Mouse (Mus musculus): ENCODE data around the gene Dctn2. TPM values are rescaled to one million over a fixed set of nuclear protein-coding genes. Genes with fewer than 3 reads are reported as not detected.

Dctn2 gene
- polyA plus RNA-seq, 1 experiment, result 304 TPM

- peaks cover 6% of the 10 kb centered on the region for H3K4me1 ChIP-seq (ENCODE audit: control insufficient read depth, insufficient read depth, low read length)
These were observed 35.5 kb upstream of the Dctn2 start for GRCm38 (mm10) chr10:127230693-127231092.

GRCm38 (mm10) chr10:127231741-127232140, 34.4 kb upstream of the Dctn2 start:
- TF ChIP-seq CTCF (IDR thresholded peaks at IDR 0.05; ENCODE audit: extremely low read depth, insufficient read depth, low read length) (no peak), POLR2A (IDR thresholded peaks at IDR 0.05; ENCODE audit: extremely low read depth, insufficient read depth, low read length) (no peak)
- no peak overlapping the region for H3K27ac ChIP-seq (ENCODE audit: insufficient read depth, low read length)
- peaks cover 4% of the 10 kb centered on the region for H3K4me1 ChIP-seq (ENCODE audit: control insufficient read depth, insufficient read depth, low read length)
- H3K4me3 ChIP-seq (ENCODE audit: insufficient read depth, low read length), result no peak overlapping the region

More at GRCm38 (mm10) chr10:127230693-127231092, 35.5 kb upstream of the Dctn2 start:
- Histone ChIP-seq H3K4me3 (ENCODE audit: insufficient read depth, low read length) (no peak overlapping the region), H3K27ac (ENCODE audit: insufficient read depth, low read length) (no peak overlapping the region)
- TF ChIP-seq POLR2A (IDR thresholded peaks at IDR 0.05; ENCODE audit: extremely low read depth, insufficient read depth, low read length), result no peak
- no peak for TF ChIP-seq CTCF (IDR thresholded peaks at IDR 0.05; ENCODE audit: extremely low read depth, insufficient read depth, low read length)

- H3K27ac ChIP-seq (ENCODE audit: insufficient read depth, low read length), result no peak overlapping the region
- peak; percentile 29; the same call in 1 of the 2 replicates for TF ChIP-seq CTCF (IDR thresholded peaks at IDR 0.05; ENCODE audit: extremely low read depth, insufficient read depth, low read length)
- TF ChIP-seq POLR2A (IDR thresholded peaks at IDR 0.05; ENCODE audit: extremely low read depth, insufficient read depth, low read length), result no peak
- H3K4me3 ChIP-seq (ENCODE audit: insufficient read depth, low read length), result no peak overlapping the region
- H3K4me1 ChIP-seq (ENCODE audit: control insufficient read depth, insufficient read depth, low read length), result no peaks in the 10 kb centered on the region
These were observed 33.0 kb upstream of the Dctn2 start for GRCm38 (mm10) chr10:127233141-127233540.

GRCm38 (mm10) chr10:127236541-127236940, 29.6 kb upstream of the Dctn2 start:
- H3K4me1 ChIP-seq (ENCODE audit: control insufficient read depth, insufficient read depth, low read length), result no peaks in the 10 kb centered on the region
- no peak for TF ChIP-seq POLR2A (IDR thresholded peaks at IDR 0.05; ENCODE audit: extremely low read depth, insufficient read depth, low read length)
- no peak for TF ChIP-seq CTCF (IDR thresholded peaks at IDR 0.05; ENCODE audit: extremely low read depth, insufficient read depth, low read length)
- no peak overlapping the region for H3K27ac ChIP-seq (ENCODE audit: insufficient read depth, low read length)
- no peak overlapping the region for H3K4me3 ChIP-seq (ENCODE audit: insufficient read depth, low read length)

- Histone ChIP-seq H3K4me3 (ENCODE audit: insufficient read depth, low read length) (no peak overlapping the region), H3K27ac (ENCODE audit: insufficient read depth, low read length) (no peak overlapping the region), H3K4me1 (ENCODE audit: control insufficient read depth, insufficient read depth, low read length) (no peaks in the 10 kb centered on the region)
- TF ChIP-seq CTCF (IDR thresholded peaks at IDR 0.05; ENCODE audit: extremely low read depth, insufficient read depth, low read length), result no peak
- TF ChIP-seq POLR2A (IDR thresholded peaks at IDR 0.05; ENCODE audit: extremely low read depth, insufficient read depth, low read length), result no peak
These were observed 27.8 kb upstream of the Dctn2 start for GRCm38 (mm10) chr10:127238241-127238824.

GRCm38 (mm10) chr10:127250810-127251209, 15.4 kb upstream of the Dctn2 start:
- no peak overlapping the region for H3K4me3 ChIP-seq (ENCODE audit: insufficient read depth, low read length)
- no peak overlapping the region for H3K27ac ChIP-seq (ENCODE audit: insufficient read depth, low read length)
- H3K4me1 ChIP-seq (ENCODE audit: control insufficient read depth, insufficient read depth, low read length), result no peaks in the 10 kb centered on the region; the same call in 1 of the 2 replicates
- TF ChIP-seq CTCF (IDR thresholded peaks at IDR 0.05; ENCODE audit: extremely low read depth, insufficient read depth, low read length), result no peak
- TF ChIP-seq POLR2A (IDR thresholded peaks at IDR 0.05; ENCODE audit: extremely low read depth, insufficient read depth, low read length), result no peak

- TF ChIP-seq CTCF (IDR thresholded peaks at IDR 0.05; ENCODE audit: extremely low read depth, insufficient read depth, low read length) (no peak), POLR2A (IDR thresholded peaks at IDR 0.05; ENCODE audit: extremely low read depth, insufficient read depth, low read length) (no peak)
- Histone ChIP-seq H3K4me1 (ENCODE audit: control insufficient read depth, insufficient read depth, low read length) (peaks cover 11% of the 10 kb centered on the region), H3K27ac (ENCODE audit: insufficient read depth, low read length) (no peak overlapping the region), H3K4me3 (ENCODE audit: insufficient read depth, low read length) (no peak overlapping the region)
These were observed 10.4 kb upstream of the Dctn2 start for GRCm38 (mm10) chr10:127255625-127256345.

GRCm38 (mm10) chr10:127257790-127258189, 8.4 kb upstream of the Dctn2 start:
- no peak overlapping the region for H3K27ac ChIP-seq (ENCODE audit: insufficient read depth, low read length)
- TF ChIP-seq POLR2A (IDR thresholded peaks at IDR 0.05; ENCODE audit: extremely low read depth, insufficient read depth, low read length) (no peak), CTCF (IDR thresholded peaks at IDR 0.05; ENCODE audit: extremely low read depth, insufficient read depth, low read length) (no peak)
- peaks cover 11% of the 10 kb centered on the region for H3K4me1 ChIP-seq (ENCODE audit: control insufficient read depth, insufficient read depth, low read length)
- no peak overlapping the region; the same call in 1 of the 2 replicates for H3K4me3 ChIP-seq (ENCODE audit: insufficient read depth, low read length)

GRCm38 (mm10) chr10:127258489-127258888, 7.7 kb upstream of the Dctn2 start:
- H3K4me3 ChIP-seq (ENCODE audit: insufficient read depth, low read length), result peak overlapping the region; percentile 26
- H3K27ac ChIP-seq (ENCODE audit: insufficient read depth, low read length), result no peak overlapping the region
- TF ChIP-seq POLR2A (IDR thresholded peaks at IDR 0.05; ENCODE audit: extremely low read depth, insufficient read depth, low read length) (no peak), CTCF (IDR thresholded peaks at IDR 0.05; ENCODE audit: extremely low read depth, insufficient read depth, low read length) (no peak)
- peaks cover 11% of the 10 kb centered on the region for H3K4me1 ChIP-seq (ENCODE audit: control insufficient read depth, insufficient read depth, low read length)

Measured in cortical plate, adult 2 months (tissue).